Mouse (Mus musculus): Measurements from ENCODE around the gene Mgst2. TPM values are rescaled to one million over a fixed set of nuclear protein-coding genes. Genes with fewer than 3 reads are reported as not detected.

Mgst2 gene
- polyA plus RNA-seq, 1 experiment from 2014 or later, result 0.09 TPM

DNA sequence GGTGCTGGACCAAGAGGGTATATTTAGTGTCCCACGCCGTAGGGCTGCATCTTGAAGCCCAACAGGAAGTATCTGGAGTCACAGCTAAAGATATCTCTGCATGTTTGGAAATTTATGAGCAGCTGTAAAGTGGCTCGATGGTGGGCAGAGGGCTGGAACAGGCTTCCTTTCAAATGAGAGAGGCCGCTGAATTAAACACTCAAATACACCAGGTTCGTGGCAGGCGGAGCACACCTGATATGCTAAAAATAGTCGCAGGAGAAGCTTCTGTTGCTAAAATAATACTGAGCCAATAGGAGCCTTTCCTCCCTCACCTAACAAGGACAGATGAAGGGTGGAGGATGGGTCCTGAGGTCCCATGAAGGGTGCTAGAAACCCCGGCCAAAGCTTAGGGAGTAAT, 67.8 kb downstream of the Mgst2 start:
- Histone ChIP-seq H3K9ac (ENCODE audit: low read depth, low read length) (no peak overlapping the region), H3K4me1 (replicated peaks; ENCODE audit: control insufficient read depth, insufficient read depth, low read length) (peaks cover 4% of the 10 kb centered on the region), H3K36me3 (ENCODE audit: control insufficient read depth, insufficient read depth, low read length) (no peaks in the 10 kb centered on the region), H3K9me3 (ENCODE audit: control insufficient read depth, low read length) (no peaks in the 10 kb centered on the region), H3K27me3 (ENCODE audit: control insufficient read depth, insufficient read depth, low read length) (no peaks in the 10 kb centered on the region), H3K4me3 (ENCODE audit: low read depth, low read length) (no peak overlapping the region), H3K27ac (ENCODE audit: low read depth, low read length) (peak overlapping the region; percentile 21; the same call in 1 of the 2 replicates), H3K4me2 (replicated peaks; ENCODE audit: low read depth, low read length) (no peak overlapping the region)
- WGBS, result 84% methylated on average over 8 of the region's 8 CpGs
- DNase-seq (ENCODE audit: low spot score) (no peak), ATAC-seq (ENCODE audit: low FRiP score) (no peak)

DNA sequence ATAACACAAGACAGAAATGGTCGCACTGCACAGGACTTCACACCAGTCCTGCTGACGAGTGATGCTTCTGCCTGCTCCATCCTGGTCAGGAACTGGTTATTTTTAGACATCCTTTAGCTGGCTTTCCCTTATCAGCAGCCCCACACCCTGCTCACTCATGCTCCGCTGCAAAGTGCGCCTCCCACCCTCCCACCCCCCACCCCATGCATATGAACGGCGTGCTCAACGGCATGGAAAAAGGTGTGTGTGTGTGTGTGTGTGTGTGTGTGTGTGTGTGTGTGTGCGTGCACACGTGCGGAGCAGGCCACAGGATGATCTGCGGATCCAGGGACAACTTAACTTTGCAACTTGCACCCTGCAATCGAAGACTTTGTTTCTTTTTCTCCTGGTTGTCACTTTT, 68.3 kb downstream of the Mgst2 start:
- no peak for ATAC-seq (ENCODE audit: low FRiP score)
- H3K36me3 ChIP-seq (ENCODE audit: control insufficient read depth, insufficient read depth, low read length), result no peaks in the 10 kb centered on the region
- peak overlapping the region; percentile 21; the same call in 1 of the 2 replicates for H3K27ac ChIP-seq (ENCODE audit: low read depth, low read length)
- H3K9ac ChIP-seq (ENCODE audit: low read depth, low read length), result no peak overlapping the region
- no peak for DNase-seq (ENCODE audit: low spot score)
- peaks cover 4% of the 10 kb centered on the region for H3K4me1 ChIP-seq (replicated peaks; ENCODE audit: control insufficient read depth, insufficient read depth, low read length)
- no peak overlapping the region for H3K4me3 ChIP-seq (ENCODE audit: low read depth, low read length)
- WGBS, result 77% methylated on average over 12 of the region's 12 CpGs
- no peaks in the 10 kb centered on the region for H3K27me3 ChIP-seq (ENCODE audit: control insufficient read depth, insufficient read depth, low read length)
- no peaks in the 10 kb centered on the region for H3K9me3 ChIP-seq (ENCODE audit: control insufficient read depth, low read length)
- H3K4me2 ChIP-seq (replicated peaks; ENCODE audit: low read depth, low read length), result no peak overlapping the region

DNA sequence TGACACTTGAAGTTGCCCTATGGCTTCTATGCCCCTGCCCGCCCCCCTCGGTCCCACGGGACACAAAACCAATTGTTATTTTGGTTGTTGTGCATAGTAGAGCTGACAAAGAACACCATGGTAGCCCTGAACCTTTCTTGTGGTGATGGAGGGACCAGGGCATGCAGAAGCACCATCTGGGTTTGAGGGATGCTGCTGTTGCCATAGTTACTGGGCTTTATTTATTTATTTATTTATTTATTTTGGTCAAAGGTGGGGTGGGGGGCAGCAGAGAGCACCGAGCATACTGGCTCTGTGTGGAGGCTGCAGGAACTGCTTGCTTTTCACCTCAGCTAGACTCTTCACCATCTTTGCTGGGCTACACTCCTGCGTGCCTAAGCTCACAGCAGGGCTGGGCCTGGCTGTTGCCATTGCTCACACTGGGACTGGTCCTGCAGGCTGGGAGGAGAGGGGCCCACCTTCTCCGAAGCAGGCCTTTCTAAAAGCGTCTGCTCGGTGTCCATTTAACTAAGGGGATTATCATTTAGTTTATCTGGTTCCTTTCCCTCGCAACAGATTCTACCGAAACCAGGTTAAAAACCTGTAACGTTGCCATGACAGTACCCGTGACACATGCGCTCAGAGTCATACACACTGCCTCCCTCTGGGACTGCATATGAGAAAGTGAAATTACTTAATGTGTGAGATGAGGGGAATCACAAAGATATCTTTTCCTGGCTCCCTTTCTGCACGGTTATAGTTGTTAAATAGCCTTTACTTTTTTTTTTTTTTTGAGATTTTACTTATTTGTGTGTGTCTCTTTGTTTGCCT, 69.2 kb downstream of the Mgst2 start:
- WGBS, result 71% methylated on average over 14 of the region's 14 CpGs

DNA sequence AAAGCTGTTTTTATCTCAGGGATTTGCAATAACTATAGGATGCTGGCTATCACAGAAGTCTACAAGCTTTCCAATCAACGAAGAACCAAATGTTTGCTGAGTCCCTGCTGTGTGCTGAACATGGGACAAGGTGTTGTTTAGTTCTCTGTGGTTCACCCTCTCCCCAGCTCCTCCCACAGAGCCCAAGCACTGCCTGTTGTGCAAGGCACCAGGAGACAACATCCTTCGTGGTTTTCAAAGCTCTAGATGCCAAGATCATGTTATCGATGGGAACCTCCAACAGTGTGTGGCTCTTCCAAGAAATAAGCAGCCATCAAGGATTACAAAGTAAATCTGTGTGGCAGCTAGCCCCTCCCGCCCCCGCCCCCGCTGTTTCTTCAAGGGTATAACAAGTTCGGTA, 70.5 kb downstream of the Mgst2 start:
- H3K9ac ChIP-seq (ENCODE audit: low read depth, low read length), result no peak overlapping the region
- no peak for ATAC-seq (ENCODE audit: low FRiP score)
- WGBS, result 91% methylated on average over 7 of the region's 7 CpGs
- no peak for DNase-seq (ENCODE audit: low spot score)
- no peak overlapping the region for H3K27ac ChIP-seq (ENCODE audit: low read depth, low read length)
- peaks cover 4% of the 10 kb centered on the region for H3K4me1 ChIP-seq (replicated peaks; ENCODE audit: control insufficient read depth, insufficient read depth, low read length)
- no peaks in the 10 kb centered on the region for H3K9me3 ChIP-seq (ENCODE audit: control insufficient read depth, low read length)
- no peak overlapping the region for H3K4me3 ChIP-seq (ENCODE audit: low read depth, low read length)
- H3K36me3 ChIP-seq (ENCODE audit: control insufficient read depth, insufficient read depth, low read length), result no peaks in the 10 kb centered on the region
- no peak overlapping the region for H3K4me2 ChIP-seq (replicated peaks; ENCODE audit: low read depth, low read length)
- H3K27me3 ChIP-seq (ENCODE audit: control insufficient read depth, insufficient read depth, low read length), result no peaks in the 10 kb centered on the region

More for the DNA sequence above, 69.2 kb downstream of the Mgst2 start:
- no peaks in the 10 kb centered on the region for H3K36me3 ChIP-seq (ENCODE audit: control insufficient read depth, insufficient read depth, low read length)
- no peak overlapping the region for H3K4me2 ChIP-seq (replicated peaks; ENCODE audit: low read depth, low read length)
- H3K27me3 ChIP-seq (ENCODE audit: control insufficient read depth, insufficient read depth, low read length), result no peaks in the 10 kb centered on the region
- H3K4me1 ChIP-seq (replicated peaks; ENCODE audit: control insufficient read depth, insufficient read depth, low read length), result peaks cover 4% of the 10 kb centered on the region
- H3K9ac ChIP-seq (ENCODE audit: low read depth, low read length), result no peak overlapping the region
- DNase-seq (ENCODE audit: low spot score) (no peak), ATAC-seq (ENCODE audit: low FRiP score) (peak; percentile 46; the same call in 1 of the 2 replicates)
- H3K4me3 ChIP-seq (ENCODE audit: low read depth, low read length), result no peak overlapping the region
- no peaks in the 10 kb centered on the region for H3K9me3 ChIP-seq (ENCODE audit: control insufficient read depth, low read length)
- peak overlapping the region; percentile 12 for H3K27ac ChIP-seq (ENCODE audit: low read depth, low read length)

DNA sequence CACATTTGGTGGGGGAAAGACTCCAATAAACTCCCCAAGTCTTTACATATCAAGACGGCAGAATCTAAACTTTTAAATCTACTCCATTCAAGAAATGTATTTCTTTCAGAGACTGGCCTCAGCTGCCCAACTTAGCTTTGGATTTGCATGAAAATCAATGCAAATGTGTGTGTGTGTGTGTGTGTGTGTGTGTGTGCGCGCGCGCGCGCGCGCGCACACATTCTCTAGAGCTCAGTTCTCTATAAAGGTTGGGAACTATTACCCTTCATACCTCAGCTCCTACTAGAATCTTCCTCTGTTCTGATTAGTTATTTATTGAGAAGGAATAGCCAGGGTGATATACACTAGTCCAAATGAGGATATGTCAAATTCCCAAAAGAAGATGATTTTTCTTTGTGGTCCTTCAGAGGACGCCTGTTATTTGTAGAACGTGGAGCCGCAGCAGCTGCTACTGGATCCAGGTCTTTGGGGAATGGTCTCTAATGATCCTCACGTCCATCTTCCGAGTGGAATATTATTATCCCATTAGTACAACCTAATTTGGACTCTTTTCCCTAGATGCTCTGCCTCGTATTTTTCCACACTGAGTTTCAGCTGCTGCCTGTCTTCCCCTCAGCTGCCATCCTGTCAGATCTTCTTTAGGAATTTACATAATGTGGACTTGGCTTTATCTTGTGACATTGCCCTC, 71.9 kb downstream of the Mgst2 start:
- ATAC-seq (ENCODE audit: low FRiP score), result peak; percentile 55; the same call in 1 of the 2 replicates
- Histone ChIP-seq H3K4me2 (replicated peaks; ENCODE audit: low read depth, low read length) (no peak overlapping the region), H3K27ac (ENCODE audit: low read depth, low read length) (peak overlapping the region; percentile 58), H3K27me3 (ENCODE audit: control insufficient read depth, insufficient read depth, low read length) (no peaks in the 10 kb centered on the region), H3K9ac (ENCODE audit: low read depth, low read length) (no peak overlapping the region), H3K4me3 (ENCODE audit: low read depth, low read length) (no peak overlapping the region), H3K36me3 (ENCODE audit: control insufficient read depth, insufficient read depth, low read length) (no peaks in the 10 kb centered on the region), H3K9me3 (ENCODE audit: control insufficient read depth, low read length) (no peaks in the 10 kb centered on the region), H3K4me1 (replicated peaks; ENCODE audit: control insufficient read depth, insufficient read depth, low read length) (peaks cover 4% of the 10 kb centered on the region)
- 76% methylated on average over 16 of the region's 16 CpGs for WGBS
- peak; percentile 56 for DNase-seq (ENCODE audit: low spot score)

Other genes with a start within 250 kb of the Mgst2 start
- gene Naa15, start 245.2 kb upstream of the Mgst2 start, polyA plus RNA-seq (2014; fragmentation: Nextera tagmentation; extraction: Ambion mirVana), result 56.6 and 59.3 TPM in 2 replicates
- 11.7 and 16.4 TPM in 2 replicates for gene Rab33b, start 176.4 kb upstream of the Mgst2 start, polyA plus RNA-seq (2014; fragmentation: Nextera tagmentation; extraction: Ambion mirVana)
- gene Setd7, start 99.5 kb upstream of the Mgst2 start, polyA plus RNA-seq (2014; fragmentation: Nextera tagmentation; extraction: Ambion mirVana), result 4.0 and 8.2 TPM in 2 replicates